Mouse (Mus musculus) cerebellum, postnatal 36 days (tissue): ENCODE results near the gene Tssk4.

Experiments used
- DNase-seq, 2 experiments: peaks; one replicate each; pipeline ENCODE4 v3.0.0; 2021 to 2022; ENCODE audit warnings: mixed read lengths in 2 of 2

Gene Tssk4

DNA sequence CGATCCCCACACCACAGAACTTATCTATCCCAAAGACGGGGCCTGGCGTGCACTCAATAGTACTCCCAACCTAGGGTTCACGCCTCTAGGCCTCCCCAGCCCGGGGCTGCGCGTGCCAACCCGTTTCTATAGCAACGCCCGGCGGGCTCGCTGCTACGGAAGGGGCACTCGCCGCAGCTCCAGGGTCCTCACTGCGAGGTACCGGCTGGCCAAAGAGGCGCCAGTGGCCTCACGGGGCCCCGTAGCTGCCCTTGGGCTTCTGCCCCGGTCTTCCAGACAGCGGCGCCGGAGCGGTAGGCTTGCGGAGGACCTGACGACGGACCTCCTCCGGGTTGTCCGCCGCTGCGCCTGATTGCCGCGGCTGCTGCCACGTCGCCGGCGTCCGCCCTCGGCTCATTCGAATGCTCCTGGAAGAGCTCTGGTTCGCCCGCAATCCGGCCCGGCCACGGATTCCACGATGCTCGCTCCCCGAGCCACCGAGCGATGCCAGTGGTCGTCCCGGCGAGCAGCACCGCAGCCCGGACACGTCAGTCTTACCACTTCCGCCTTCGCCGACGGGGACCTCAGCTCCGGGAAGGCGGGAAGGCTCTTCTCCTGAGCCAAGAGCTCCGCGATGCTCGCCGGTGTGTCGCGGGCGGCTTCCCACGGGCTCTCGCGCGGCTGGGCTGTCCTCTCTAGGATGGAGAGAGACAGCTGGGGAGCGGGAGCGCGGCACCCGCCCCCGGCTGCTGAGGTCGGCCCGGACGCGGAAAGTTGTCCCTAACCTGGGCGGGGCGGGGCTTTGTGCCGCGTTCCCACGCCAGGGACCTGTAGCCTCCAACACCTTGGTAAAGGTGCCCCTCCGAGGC lies 6.7 kb upstream of the Tssk4 start, which contains the start of gene Tm9sf1:
Gene Tm9sf1 (minus strand): TSS at position 747 of the 848 bp plus-strand sequence.
- peak; percentile 83 to 88 for DNase-seq

DNA sequence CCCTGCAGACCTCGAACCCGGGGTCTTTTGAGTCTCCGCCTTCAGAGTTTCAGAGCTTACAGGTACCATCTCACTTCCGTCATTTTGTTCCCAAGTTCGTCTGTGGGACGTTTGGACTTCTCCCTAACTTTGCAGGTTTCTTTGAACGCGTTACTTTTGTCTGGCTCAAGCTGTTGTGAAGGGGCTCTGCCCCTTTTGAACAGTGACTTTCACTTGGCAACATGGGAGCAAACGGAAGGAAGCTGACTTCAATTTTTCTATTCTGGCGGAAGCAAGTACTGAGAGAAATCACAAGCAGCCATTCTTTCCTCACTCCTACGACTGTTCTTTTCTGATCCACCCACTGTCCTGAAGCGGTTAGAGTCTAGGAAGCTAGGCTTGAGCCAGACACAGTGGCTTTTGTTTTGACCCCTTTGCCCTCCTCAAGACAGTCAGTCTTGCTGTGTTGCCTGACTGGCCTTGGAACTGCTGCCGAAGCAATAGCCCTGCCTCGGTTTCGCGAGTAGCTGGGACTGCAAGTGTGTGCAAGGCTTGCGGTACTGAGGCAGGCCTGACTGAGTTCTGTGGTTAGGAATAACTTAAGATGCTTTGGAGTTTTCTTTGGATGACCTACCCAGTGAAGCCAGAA lies 5.6 kb upstream of the Tssk4 start:
- DNase-seq = no peak

DNA sequence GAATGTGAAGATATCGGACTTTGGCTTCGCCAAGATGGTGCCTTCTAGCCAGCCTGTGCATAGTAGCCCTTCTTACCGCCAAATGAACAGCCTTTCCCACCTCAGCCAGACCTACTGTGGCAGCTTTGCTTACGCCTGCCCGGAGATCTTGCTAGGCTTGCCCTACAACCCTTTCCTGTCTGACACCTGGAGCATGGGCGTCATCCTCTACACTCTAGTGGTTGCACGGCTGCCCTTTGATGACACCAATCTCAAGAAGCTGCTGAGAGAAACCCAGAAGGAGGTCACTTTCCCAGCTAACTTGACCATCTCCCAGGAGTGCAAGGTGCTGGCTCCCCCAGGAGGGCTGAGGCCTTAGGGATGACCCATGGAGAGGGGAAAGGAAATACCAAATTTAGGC lies 1.5 kb downstream of the Tssk4 start:
- no peak for DNase-seq

DNA sequence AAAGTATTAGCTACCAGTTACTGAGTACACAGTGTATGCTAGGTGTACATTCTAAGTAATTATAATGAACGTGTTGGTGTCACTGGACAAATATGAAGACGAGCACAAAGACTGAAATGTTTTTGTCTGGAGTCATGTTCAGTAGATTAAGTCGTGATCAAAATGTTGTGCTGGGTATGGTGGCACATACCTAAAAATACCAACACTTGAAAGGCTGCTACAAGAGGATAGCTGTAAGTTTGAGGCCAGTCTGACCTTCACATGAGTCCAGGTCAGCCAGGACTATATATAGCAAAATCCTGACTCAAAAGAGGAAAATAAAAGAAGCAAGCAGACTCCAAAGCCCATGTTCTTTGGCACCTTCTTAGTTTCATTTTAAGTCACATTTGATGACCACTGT lies 7.0 kb downstream of the Tssk4 start:
- DNase-seq = no peak

DNA sequence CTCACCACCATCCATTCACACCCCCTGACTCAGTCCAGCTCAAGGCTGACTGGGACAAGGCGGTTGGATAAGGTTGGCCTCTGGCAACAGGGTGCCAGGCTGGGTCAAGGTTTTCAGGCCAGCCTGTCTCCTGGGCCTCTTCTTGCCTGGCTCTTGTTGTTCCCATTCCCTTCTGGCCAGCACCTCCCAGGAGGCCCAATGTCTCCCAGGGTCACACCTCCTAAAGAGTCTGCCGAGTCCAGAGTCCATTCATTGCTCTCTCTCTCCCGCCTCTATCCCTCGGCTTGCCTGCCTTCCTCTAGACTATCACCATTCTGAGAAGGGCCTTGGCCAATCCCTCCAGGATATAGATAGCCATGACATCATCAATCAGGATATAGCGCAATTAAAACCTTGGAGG lies 8.0 kb downstream of the Tssk4 start:
- DNase-seq = no peak

DNA sequence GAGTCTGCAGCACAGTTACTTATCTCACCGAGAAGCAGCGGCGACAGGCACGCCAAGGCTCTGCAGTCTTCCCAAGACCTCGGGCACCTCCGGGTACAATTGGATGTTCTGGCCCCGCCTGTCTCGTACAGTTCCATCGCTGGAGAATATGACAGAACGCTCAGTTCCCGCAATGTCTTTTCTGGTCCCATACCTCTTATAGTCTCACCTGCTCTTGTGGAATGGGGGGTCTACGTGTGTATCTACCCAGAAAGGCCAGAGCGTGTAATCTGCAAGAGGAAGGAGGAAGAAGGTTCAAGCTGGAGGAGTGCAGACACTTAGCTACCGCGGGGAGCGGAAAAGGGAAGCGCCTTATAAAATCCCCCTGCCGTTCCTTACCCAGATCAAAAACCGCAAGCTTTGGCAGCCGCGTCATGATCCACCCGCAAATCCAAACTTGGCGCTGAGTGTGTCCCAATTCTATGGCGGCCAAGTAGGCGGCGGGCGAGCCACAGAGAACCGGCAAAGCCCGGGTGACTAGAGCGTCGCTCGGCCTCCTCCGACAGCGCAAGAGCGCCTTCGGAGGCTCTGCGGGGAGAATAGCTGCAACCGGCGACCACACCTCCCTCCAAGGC lies 10.1 kb downstream of the Tssk4 start, which contains the start of gene Mdp1:
Gene Mdp1 (minus strand): TSS at position 549 of the 614 bp plus-strand sequence.
- peak; percentile 79 for DNase-seq

DNA sequence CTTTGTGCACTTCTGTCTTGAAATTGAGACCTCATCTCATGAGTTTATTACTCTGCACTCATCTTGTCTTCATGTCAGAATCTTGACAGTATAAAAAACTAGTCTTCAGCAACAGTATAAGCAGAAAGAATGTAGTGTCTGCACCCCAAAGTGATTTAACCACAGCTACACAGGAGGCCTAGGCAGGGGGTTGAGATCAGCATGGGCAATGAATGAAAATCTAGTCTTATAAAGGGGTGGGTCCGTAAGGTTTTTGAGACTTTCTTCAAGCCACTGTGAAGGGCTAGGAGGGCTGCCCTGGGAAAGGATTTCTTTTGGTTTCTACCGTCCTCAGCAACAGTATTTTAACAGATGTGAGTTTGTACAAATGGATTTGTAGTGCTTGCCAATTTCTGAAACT lies 10.7 kb downstream of the Tssk4 start:
- DNase-seq = no peak

DNA sequence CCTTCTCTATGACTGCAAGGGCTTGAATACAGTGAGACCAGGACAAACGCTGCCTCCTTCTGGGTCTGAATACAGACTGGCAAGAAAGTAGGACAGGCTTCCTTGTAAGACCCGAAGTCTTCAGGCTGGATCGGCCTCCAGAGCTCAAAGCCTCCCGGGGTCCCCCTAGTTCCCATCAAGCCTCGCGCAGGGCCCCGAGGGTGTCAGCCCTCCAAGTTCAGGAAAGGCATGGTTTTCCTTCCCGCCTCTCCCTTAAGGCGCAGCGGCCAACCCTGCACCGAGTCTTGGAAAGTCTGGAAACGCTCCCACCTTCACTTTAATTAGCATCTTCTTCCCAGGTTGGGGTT lies 21.5 kb downstream of the Tssk4 start:
- no peak for DNase-seq

DNA sequence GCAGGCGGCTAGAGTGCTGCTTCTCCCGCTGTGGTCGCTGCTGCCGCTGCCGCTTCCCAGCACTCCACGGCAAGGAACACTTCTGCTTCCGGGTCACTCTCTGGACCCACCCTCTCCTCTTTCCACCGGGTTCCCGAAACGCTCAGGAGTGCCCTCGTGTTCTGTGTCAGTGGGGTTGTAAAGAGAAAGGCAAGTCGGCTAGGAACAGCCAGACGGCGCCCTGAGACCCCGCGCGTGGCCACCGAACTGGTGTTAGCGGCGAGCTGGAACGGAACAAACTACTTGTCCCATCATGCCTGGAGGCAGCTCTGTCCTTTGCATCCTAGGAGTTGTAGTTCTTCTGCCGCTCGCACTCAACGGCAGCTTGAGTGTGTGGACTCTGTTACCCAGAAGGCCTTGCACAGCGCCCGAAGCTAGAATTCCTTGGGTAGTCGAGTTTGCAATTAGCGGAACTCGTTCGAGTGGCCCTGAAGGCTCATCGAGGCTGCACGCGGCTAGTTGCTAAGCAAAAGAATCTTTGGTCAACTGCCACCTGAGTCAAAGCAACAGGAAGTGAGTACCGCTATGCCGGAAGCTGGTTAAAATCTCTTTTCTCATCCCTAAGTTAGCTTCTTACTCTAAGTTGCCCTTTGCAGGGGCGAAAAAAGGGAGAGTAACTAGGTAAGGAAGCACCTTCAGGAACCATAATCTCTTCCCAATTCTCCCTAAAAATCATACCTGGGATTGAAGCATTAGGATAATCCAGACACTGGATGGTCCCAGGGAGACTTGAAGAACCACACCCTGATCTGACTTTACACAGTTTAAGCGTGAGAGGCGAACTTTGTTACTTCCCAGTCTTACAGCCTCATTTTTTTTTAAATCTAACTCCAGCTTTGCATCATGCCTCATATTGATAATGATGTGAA lies 22.1 kb downstream of the Tssk4 start, which contains the start of the genes Gmpr2 and Nedd8:
Gene Gmpr2 (plus strand): TSS at position 109 of the 908 bp plus-strand sequence.
Gene Nedd8 (minus strand): TSS at position 292 of the 908 bp plus-strand sequence.
- DNase-seq = peak; percentile 83 to 93

DNA sequence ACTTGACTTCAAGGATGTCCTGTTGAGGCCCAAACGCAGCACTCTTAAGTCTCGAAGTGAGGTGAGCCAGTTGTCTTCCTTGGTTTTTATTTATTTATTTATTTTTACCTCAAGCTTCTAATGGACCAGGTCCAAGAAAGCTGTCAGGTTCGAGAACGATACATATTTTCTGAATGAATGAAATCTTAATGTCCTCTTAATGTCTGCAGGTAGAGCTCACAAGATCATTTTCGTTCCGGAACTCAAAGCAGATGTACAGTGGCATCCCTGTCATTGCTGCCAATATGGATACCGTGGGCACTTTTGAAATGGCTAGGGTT lies 22.7 kb downstream of the Tssk4 start:
- DNase-seq = no peak

DNA sequence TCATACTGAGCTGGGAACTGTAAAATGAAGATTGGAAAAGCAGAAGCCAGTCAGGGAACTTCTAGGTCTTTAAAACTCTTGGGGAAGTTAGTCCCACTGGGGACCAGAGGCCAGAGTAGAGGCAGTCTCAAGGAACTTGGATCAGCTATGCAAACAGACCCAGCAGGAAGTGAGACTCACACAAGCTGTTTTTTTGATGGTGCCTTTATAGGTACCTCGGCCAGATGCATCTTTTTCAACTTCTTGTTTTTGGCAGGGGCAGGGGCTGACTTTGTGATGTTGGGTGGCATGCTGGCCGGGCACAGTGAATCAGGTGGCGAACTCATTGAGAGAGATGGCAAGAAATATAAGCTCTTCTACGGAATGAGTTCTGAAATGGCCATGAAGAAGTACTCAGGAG lies 27.6 kb downstream of the Tssk4 start:
- no peak for DNase-seq

DNA sequence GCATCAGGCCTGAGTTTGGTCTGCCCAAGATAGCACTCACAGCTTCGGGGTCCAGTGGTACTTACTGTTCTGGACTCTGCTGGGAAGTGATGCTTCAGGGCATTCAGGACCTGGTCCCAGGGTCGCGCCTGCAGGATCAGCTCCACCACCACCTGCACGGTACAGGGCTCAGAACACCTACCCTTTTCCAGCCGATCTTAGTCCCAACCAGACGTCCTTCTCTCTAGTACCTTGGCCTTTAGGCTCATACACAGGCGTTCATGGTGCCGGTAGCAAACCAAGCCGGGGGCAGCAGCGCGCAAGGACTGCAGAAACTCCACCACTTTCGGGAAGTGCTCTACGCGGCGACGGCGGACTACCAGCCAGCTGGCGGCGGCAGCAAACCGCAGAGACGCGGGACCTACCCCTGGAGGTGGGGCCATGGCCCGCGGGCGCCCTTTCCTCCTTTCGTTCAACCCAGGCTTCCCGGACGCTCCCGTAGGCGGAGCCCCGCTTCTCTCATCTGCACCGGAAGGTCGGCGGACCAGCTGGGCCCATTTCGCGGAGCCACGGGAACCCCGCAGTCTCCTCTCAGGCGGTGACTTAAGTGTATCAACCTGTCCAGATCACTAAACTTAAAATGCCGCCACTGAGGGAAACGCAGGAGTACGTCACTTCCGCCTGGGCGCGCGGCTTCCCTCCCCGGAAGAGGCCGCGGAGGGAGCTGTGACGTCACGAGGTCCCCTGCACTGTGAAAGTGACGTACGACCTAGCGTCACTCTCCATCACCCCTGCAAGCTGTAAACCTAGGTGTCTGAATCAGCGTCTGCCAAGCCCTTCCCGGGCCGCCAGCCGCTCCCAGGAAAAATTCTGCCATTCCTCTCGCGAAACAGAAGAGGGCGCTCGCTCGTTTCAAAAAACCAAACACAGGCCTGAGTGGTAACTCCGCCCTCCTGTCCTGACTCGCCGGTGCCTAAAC lies 31.5 kb downstream of the Tssk4 start, which contains the start of gene Tinf2:
Gene Tinf2 (minus strand): TSS at position 661 of the 958 bp plus-strand sequence.
- DNase-seq = peak; percentile 93 to 94

DNA sequence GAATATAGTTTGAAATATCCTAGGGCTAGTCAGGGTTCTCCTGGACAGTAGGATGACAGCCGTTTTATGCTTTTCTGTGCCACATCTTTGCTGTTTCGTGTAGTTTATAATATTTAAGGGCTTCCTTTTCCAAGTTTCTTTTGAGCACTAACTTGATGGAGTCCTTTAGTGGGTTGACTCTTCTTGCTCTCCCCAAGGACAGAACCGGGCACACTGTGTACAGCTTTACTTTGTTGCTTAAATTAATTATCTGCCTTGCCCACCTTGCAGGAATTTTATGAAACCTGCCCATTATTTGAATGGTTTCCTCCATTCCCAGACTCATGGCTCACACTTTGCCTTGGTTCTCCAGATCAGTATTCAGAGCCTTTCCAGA lies 32.1 kb downstream of the Tssk4 start:
- no peak for DNase-seq

DNA sequence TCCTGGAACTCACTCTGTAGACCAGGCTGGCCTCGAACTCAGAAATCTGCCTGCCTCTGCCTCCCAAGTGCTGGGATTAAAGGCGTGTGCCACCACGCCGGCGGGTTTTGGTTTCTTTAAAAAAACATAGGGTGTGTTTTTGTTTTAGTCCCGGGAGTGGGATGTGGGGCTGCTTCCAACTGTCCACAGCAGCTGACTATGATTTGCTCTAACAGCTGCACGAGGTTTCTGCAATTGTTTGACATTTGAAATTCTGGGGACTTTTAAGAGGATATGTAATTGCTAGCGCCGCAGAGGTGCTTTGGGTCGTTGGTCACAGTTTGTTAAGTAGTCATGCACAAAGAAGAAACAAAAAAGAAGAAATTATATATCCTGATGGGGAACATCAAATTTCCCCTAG lies 39.4 kb downstream of the Tssk4 start:
- DNase-seq = no peak

DNA sequence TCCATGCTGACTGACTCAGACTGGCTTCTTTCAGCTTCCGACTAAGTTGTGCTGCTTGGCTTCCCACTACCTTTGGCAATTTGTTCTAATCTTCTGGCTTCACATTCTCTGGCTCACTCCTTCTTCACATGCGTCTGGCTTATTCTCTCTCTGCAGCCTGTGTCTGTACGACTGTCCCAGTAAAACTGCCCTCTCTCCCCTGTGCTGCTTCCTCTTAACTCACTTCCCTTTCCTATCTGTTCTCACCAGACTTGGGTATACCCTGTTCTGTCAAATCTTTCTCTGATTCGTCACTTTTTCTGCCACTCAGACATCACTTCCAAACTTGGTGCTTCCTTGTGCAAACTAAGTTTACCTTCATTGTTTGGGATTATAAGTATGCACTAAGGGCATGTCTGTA lies 47.2 kb downstream of the Tssk4 start:
- DNase-seq = no peak

DNA sequence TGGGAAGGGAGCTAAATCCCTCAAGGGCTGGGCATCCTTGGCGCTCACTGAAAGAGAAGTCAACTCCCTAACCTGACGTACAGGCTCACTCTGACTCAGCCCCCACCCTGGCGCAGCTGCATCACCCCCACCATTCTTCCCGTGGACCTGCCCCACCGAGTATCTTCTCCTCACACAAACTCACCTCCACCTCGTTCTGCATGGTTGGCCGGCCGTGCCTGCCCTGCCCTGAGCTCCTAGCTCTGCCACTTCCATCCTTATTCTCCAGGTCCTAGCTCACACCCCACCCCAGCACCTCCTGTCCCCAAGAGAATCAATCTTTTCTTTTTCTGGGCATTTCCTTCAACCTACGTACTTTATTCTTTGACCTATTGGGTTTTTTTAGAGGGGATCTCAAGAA lies 51.1 kb downstream of the Tssk4 start:
- DNase-seq = no peak
